Mouse (Mus musculus) natural killer cell, adult 2 months (primary cell): Measurements from ENCODE around the gene Ntn3.

Source experiments
- DNase-seq, 2 experiments: peaks; one replicate each; pipeline ENCODE4 v3.0.0; 2022; ENCODE audit warnings: low spot score in 2 of 2

The Ntn3 gene

DNA sequence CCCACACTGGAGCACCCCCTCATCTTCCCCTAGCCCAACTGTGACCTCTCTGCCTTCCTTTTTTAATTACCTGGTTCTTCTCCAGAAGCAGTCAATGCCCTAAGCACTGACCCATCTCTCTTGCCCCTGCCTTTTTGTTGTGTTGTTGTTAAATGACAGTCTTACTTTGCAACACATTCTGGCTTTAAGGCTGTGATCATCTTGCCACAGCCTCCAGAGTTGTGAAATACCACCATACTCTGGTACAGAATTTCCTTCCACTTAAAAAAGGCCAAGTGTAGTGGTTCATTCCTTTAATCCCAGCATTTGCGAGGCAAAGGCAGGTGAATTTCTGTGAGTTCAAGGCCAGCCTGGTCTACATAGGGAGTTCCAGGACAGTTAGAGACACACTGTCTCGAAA lies 18.4 kb downstream of the Ntn3 start:
- no peak for DNase-seq

DNA sequence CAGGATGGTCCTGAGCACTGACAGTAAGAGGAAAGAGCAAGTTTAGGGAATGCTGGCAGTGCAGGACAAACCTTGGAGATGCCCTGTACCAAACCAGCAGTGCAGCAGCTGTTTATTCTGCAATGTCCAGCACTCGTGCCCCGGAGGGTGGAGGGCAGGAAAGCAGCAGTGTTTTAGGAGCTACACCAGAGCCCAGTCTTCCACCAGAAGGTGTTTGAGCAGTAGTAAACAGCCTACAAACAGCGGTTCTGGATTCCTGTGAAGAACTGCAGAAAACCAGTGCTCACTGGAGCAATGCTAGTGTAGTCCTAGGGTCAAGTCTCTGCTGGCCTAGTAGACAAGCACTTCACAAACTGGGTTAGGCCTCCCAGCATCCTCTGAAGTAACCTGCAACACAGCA lies 35.1 kb downstream of the Ntn3 start:
- no peak for DNase-seq

- DNase-seq, result peak; percentile 59 to 72
Measured at GRCm38 (mm10) chr17:24173423-24173822, 35.9 kb downstream of the Ntn3 start.

DNA sequence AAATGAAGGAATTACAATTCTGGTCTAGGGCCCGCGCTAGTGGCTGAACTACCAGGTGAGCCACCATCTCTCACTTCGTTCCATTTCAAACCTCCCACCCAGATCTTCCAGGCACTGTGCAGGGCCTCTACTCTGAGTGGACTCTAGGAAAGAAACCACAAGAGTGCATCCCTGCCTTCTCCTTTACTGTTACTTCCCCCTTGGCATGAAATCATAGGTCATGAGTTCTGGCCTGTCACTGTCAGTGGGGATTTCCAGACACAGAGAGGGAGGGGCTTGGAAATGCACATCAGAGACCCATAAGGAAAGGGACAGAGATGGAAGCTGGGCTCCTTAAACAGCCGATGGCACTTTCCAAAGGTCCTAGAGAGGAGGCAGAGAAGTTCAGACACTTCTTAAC lies 37.6 kb downstream of the Ntn3 start:
- no peak for DNase-seq

GRCm38 (mm10) chr17:24170729-24171128 lies 38.6 kb downstream of the Ntn3 start:
- DNase-seq, result no peak

DNA sequence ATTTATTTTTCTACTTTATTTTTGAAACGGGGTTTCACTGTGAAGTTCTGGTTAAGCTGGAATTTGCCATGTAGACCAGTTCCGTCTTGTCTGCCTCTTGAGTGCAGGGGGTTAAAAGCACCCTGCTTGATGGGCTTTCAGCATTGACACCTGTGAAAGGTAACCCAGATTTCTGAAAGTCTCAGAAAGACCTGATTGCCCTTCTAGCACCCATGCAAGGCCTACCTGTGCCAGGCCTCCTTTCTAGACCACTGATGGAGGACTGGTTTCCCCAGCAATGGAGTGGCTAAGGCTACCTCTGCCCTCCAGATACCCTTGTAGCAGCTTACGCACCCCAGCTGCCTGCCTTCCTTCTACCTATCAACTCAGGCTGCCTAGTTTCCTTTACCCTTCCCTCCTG lies 39.2 kb downstream of the Ntn3 start:
- DNase-seq, result no peak

DNA sequence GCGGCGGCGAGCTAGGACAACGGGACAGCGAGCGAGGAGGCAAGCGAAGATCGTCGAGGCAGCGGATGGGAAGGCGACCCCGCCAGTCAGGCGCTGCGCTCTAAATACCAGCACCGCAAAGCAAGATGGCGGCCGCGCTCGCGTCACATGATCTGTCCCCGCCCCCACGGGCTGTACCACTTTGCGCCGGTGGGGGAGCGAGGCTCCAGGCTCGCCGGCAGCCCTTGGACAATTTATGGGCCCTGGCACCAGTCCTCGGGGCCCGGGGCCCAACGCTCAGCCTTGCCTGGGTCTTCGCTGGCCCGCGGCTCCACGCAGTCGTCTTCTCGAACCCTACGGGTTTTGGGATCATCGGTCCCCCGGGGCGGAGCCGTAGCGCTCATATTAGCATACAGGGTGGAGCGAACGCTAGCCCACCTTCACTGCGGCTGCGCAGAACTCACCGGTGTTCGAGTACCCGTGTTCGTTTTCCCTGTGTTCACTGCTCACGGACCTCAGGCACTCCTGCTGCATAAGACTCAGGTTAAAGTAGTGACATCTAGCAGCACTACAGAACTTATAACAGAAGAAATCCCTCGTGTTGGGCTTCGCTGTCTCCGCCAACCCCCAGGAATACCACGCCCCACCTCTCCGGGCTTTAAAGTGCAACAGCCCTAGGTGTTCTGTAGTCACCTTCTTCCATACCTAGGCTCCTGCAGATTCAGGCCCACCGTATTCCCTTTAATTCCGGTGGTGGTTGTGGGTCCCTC lies 39.8 kb downstream of the Ntn3 start, which contains the start of gene Atp6v0c:
Atp6v0c (minus strand) TSS at position 386 of the 749 bp plus-strand sequence.
- peak; percentile 95 to 96 for DNase-seq

DNA sequence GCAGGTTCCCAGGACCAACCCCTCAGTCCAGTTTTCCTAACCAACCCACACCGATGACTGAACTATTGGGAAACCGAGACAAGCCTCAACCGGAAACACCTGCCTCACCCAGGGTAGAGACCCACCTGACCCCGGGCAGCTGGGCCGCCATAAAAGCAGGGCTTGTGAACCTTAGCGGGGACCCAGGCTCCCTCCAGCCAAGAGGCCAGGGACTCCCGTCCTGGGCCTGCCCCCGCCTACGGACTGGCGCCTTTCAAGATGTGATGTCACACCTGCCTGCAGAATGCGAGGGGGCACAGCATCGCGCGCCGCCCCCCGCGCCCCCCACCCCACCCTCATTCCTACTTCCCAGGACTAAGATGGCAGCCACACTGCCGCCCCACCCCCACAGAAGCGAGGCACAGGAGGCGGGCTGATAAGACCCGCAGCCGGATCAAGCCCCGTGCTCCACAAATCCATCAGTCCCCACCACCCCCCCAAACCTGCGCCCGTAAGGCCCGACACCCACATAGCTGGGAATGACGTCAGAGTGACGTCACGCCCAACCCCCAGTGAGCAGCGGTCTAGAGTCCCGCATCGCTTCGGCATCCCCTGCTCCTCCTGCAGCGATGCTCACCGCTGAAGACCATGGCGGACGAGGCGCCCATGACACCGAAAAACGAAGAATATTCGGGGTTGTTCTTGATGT lies 40.6 kb downstream of the Ntn3 start:
- peak; percentile 85 to 86 for DNase-seq

GRCm38 (mm10) chr17:24167891-24168505 lies 41.3 kb downstream of the Ntn3 start:
- DNase-seq, result no peak

- DNase-seq, result no peak
Measured at GRCm38 (mm10) chr17:24167120-24167519, 42.2 kb downstream of the Ntn3 start.

DNA sequence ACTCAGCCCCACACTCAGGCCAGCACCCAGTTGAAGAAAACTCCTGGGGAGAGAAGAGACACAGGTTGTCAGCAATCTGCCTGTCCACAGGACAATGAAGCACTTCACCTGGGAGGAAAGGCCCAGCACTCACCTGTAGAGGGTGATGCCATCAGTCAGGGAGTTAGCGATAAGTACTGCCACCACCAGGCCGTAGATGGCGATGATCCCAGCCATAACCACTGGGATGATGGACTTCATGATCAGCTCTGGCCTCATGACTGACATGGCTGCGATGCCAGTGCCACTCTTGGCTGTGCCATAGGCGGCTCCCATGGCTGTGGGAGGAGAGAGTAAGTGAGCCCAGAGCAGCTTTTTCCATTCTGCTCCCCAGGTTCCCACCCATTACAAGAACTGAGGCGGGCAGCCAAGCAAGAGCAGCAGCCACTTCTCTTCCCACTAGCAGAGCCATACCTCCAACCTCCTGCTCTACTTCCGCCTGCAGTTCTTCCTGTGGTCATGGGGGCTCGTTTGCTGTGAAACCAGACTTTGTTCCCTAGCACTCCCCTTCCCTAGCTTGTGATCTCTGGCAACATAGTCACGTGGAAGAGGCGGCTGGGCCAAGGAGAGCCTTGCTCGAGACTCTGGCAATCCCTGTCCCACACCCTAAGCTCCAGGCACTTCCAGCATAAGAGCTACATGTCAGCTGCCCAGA lies 44.6 kb downstream of the Ntn3 start:
- no peak for DNase-seq

DNA sequence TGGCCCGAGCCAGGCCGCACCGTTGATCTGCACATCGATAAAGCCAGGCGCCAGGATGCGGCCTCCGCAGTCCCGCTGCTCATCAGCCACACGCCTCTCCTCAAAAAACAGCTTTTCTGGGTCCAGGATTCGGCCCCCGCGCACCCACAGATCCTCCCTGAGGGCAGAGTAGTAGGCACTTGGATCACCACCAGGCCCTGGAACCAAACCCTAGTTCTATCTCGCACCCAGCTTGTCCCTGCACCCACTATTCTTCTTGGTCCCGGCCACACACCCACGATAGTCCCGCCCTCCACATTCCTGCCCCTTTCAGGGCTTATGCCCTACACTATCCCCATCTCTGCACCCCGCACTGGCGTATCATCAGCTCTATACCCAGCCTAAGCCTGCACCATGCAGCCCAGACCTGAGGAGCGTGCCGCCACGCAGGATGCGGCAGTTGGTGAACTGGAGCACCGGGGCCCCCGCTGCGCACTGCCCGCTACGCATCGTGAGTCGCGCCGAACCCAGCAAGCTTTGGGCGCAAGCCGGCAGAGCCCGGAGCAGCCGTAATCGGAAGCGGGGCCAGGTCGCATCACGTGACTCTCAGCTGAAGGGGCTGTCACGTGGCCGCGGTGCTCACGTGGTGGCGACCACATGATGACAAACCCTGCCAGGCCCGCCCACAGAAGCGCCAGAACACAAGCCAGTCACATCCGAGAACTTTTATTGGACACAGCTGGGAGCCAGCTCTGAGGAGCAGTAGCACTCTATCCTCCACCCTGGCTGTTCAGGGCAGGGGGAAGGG lies 46.0 kb downstream of the Ntn3 start, which contains the start of gene Amdhd2:
Amdhd2 (minus strand) TSS at position 591 of the 787 bp plus-strand sequence.
- DNase-seq, result peak; percentile 93 to 95

DNA sequence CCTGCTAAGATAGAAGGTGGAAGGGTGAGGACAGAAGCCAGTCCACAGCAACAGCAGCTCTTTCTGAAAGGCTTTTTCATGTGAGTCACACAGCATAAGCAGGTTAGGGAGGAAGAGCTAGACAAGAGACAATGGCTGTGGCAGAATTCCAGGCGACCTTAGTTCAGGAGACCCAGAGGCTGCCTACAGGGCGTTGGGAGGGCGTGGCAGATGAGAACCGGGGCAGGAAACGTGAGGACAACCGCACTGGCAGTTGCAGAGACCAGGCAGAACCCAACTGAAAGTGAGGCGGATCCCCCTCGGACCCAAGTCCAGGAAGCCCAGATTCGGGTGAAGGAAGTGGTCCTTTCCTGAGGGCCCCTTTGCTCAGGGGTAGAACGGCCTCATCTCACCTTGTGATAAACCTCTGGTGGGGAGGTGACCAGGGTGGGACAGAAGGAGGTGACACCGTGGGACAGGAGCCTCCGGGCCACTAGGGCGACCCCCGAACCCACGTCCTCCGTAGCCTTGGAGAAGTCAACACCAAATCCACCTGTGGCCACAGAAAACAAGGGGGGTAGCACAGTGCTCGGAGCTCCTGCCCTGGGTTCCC lies 46.7 kb downstream of the Ntn3 start:
- peak in 1 of 2 experiments; percentile 30 for DNase-seq

- no peak for DNase-seq
Measured at GRCm38 (mm10) chr17:24161466-24161865, 47.9 kb downstream of the Ntn3 start.

- no peak for DNase-seq
Measured at GRCm38 (mm10) chr17:24157526-24157925, 51.8 kb downstream of the Ntn3 start.

DNA sequence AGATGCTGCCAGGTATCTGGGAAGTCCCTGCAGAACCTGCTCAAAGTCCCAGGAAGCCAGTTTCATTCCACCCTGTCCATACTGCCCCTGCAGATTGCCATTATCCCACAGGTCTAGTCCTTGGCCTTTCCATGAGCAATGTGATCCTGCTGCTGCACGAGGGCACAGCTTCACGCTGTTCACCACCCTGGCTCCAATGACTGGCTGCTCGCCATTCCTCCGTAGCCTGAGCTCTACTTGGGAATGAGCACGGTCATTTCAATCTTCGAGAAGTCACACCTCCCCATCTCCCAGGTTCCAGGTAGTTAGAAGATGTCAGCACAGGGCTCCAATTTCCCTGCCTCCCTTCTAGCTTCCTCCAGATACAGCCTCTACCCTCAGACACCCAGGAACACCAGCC lies 52.2 kb downstream of the Ntn3 start:
- no peak for DNase-seq

GRCm38 (mm10) chr17:24156394-24156793 lies 52.9 kb downstream of the Ntn3 start:
- no peak for DNase-seq

GRCm38 (mm10) chr17:24155742-24156141 lies 53.6 kb downstream of the Ntn3 start:
- no peak for DNase-seq

DNA sequence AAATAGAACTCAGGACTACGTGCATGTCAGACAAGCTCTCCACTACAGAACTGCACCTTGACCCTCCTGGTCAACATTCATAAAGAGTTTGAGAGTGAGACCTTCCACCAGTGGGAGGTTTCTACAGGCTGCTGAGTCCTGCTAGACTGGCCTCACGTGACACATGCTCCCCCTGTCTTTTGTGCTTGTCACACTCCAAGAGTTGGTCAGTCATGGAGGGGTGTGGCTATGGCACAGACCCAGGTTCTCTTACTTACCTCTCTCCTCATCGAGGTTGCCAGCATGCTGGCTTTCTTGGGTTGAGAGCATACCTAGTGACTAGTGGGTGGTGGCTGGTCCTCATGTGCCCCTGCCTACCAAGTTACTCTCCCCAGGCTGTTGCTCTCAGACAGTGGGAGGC lies 54.9 kb downstream of the Ntn3 start:
- DNase-seq, result no peak
